Mouse (Mus musculus) liver, adult 2 months (tissue): ENCODE data around the gene Pcsk1n.

ENCODE experiments used
- CTCF ChIP-seq: fragments of 200-500 bp; IDR thresholded peaks from 2 replicates; pipeline ENCODE4 v1.5.1; 2011; ENCODE audit warnings: low read depth, low read length, control low read depth
- POLR2A ChIP-seq: fragments of 200-500 bp; IDR thresholded peaks from 2 replicates; pipeline ENCODE4 v1.6.1; 2011; ENCODE audit warnings: low read length, control low read depth; ENCODE audit not compliant: insufficient read depth; ENCODE audit errors: extremely low read depth

GRCm38 (mm10) chrX:7936874-7937273 is 17.3 kb downstream of the Pcsk1n start:
- no peak; the same call in 1 of the 2 replicates for TF ChIP-seq CTCF
- TF ChIP-seq POLR2A = no peak
